Mouse (Mus musculus): ENCODE measurements around the gene Gm20403. TPM values are rescaled to one million over a fixed set of nuclear protein-coding genes. Genes with fewer than 3 reads are reported as not detected.

The Gm20403 gene
- total and polyA plus RNA-seq, 3 experiments: not detected

- peaks cover 4 to 33% of the 10 kb centered on the region in 2 experiments for H3K36me3 ChIP-seq (ENCODE audit: control insufficient read depth in 1 of 2, insufficient read depth in 2 of 2, low read length in 2 of 2)
- H3K27ac ChIP-seq (ENCODE audit: control insufficient read depth, low read depth, low read length): peak overlapping the region; percentile 57
- no peaks in the 10 kb centered on the region for H3K9me3 ChIP-seq (replicated peaks; ENCODE audit: insufficient read depth, low read length)
- no peak overlapping the region for H3K4me3 ChIP-seq (ENCODE audit: control insufficient read depth in 1 of 2, insufficient read depth in 1 of 2, low read depth in 2 of 2, low read length in 2 of 2)
- peaks cover 27% of the 10 kb centered on the region for H3K79me2 ChIP-seq (ENCODE audit: control insufficient read depth, insufficient read depth, low read length, poor library complexity)
- H3K27me3 ChIP-seq (ENCODE audit: control insufficient read depth in 1 of 2, insufficient read depth in 2 of 2, low read length in 2 of 2): no peaks in the 10 kb centered on the region
- H3K4me1 ChIP-seq (ENCODE audit: control insufficient read depth in 1 of 2, insufficient read depth in 2 of 2, low read length in 2 of 2): peaks cover 18 to 28% of the 10 kb centered on the region in 2 experiments
- H3K9ac ChIP-seq (ENCODE audit: control insufficient read depth, low read depth, low read length, poor library complexity, severe bottlenecking): no peak overlapping the region
- peak; percentile 83 for DNase-seq (ENCODE audit: low read depth, low spot score)
- no peak for TF ChIP-seq MEF2A (IDR thresholded peaks at IDR 0.05; ENCODE audit: extremely low read depth, insufficient replicate concordance, low read depth, low read length, poor library complexity, severe bottlenecking)
- no peak for TF ChIP-seq JUND (IDR thresholded peaks at IDR 0.05; ENCODE audit: low read depth, low read length)
- no peak for TF ChIP-seq USF1 (IDR thresholded peaks at IDR 0.05; ENCODE audit: low read depth, low read length)
- TF ChIP-seq ZC3H11A (IDR thresholded peaks at IDR 0.05; ENCODE audit: low read depth, low read length): no peak
- peak; percentile 37; the same call in 1 of the 2 replicates for TF ChIP-seq MYB (IDR thresholded peaks at IDR 0.05; ENCODE audit: low read depth, low read length)
- peak; percentile 56 for TF ChIP-seq TCF12 (IDR thresholded peaks at IDR 0.05; ENCODE audit: low read depth, low read length)
- TF ChIP-seq GABPA (IDR thresholded peaks at IDR 0.05; ENCODE audit: low read depth, low read length): peak; percentile 85
- no peak; the same call in 1 of the 2 replicates for TF ChIP-seq MXI1 (IDR thresholded peaks at IDR 0.05; ENCODE audit: low read depth, low read length)
- no peak for TF ChIP-seq CTCF (IDR thresholded peaks at IDR 0.05 in 2 of 3, conservative IDR thresholded peaks at IDR 0.05 in 1 of 3; ENCODE audit: control insufficient read depth in 1 of 3, insufficient read depth in 1 of 3, low read depth in 2 of 3, low read length in 3 of 3, poor library complexity in 1 of 3, severe bottlenecking in 1 of 3)
- no peak for TF ChIP-seq POLR2AphosphoS5 (IDR thresholded peaks at IDR 0.05; ENCODE audit: borderline replicate concordance, low read depth, low read length)
- no peak for TF ChIP-seq ZMIZ1 (IDR thresholded peaks at IDR 0.05; ENCODE audit: low read depth, low read length)
- TF ChIP-seq MAX (IDR thresholded peaks at IDR 0.05; ENCODE audit: low read length): no peak
- peak; percentile 48; the same call in 1 of the 2 replicates for TF ChIP-seq MYC (IDR thresholded peaks at IDR 0.05; ENCODE audit: low read depth, low read length)
- TF ChIP-seq USF2 (IDR thresholded peaks at IDR 0.05; ENCODE audit: borderline replicate concordance in 1 of 2, insufficient read depth in 1 of 2, low read depth in 1 of 2, low read length in 2 of 2): no peak
- TF ChIP-seq CHD2 (IDR thresholded peaks at IDR 0.05; ENCODE audit: low read length): no peak
- TF ChIP-seq ETS1 (IDR thresholded peaks at IDR 0.05; ENCODE audit: low read depth, low read length): peak; percentile 80
- peak; percentile 60; the same call in 1 of the 2 replicates for TF ChIP-seq TBP (IDR thresholded peaks at IDR 0.05; ENCODE audit: low read depth, low read length)
- no peak for TF ChIP-seq E2F4 (IDR thresholded peaks at IDR 0.05; ENCODE audit: borderline replicate concordance, low read depth, low read length)
- no peak for TF ChIP-seq POLR2AphosphoS2 (IDR thresholded peaks at IDR 0.05; ENCODE audit: low read length)
- TF ChIP-seq SIN3A (IDR thresholded peaks at IDR 0.05; ENCODE audit: low read length): peak; percentile 68
- TF ChIP-seq HCFC1 (IDR thresholded peaks at IDR 0.05; ENCODE audit: low read depth, low read length): peak; percentile 34; the same call in 1 of the 2 replicates
- TF ChIP-seq NELFE (IDR thresholded peaks at IDR 0.05; ENCODE audit: low read depth, low read length): peak; percentile 27; the same call in 1 of the 2 replicates
- peak; percentile 82 for TF ChIP-seq GATA1 (IDR thresholded peaks at IDR 0.05; ENCODE audit: low read depth, low read length)
- peak; percentile 26; the same call in 1 of the 2 replicates for TF ChIP-seq RCOR1 (IDR thresholded peaks at IDR 0.05; ENCODE audit: low read depth, low read length)
- no peak for TF ChIP-seq NRF1 (IDR thresholded peaks at IDR 0.05; ENCODE audit: insufficient read depth, low read depth, low read length, poor library complexity, severe bottlenecking)
- TF ChIP-seq ZKSCAN1 (IDR thresholded peaks at IDR 0.05; ENCODE audit: low read depth, low read length): no peak
- TF ChIP-seq KAT2A (conservative IDR thresholded peaks at IDR 0.05; ENCODE audit: low read depth, low read length): no peak
- TF ChIP-seq TAL1 (IDR thresholded peaks at IDR 0.05; ENCODE audit: low read length): no peak
- TF ChIP-seq UBTF (IDR thresholded peaks at IDR 0.05; ENCODE audit: borderline replicate concordance, insufficient read depth, low read depth, low read length): no peak
- no peak for TF ChIP-seq RAD21 (IDR thresholded peaks at IDR 0.05; ENCODE audit: low read depth, low read length)
- peak; percentile 68; the same call in 1 of the 2 replicates for TF ChIP-seq MAFK (IDR thresholded peaks at IDR 0.05; ENCODE audit: borderline replicate concordance, low read depth, low read length)
- no peak; the same call in 1 of the 2 replicates for TF ChIP-seq BHLHE40 (IDR thresholded peaks at IDR 0.05; ENCODE audit: borderline replicate concordance, low read depth, low read length)
- TF ChIP-seq ZNF384 (IDR thresholded peaks at IDR 0.05; ENCODE audit: low read depth, low read length): no peak
- TF ChIP-seq CHD1 (IDR thresholded peaks at IDR 0.05; ENCODE audit: low read depth, low read length): no peak
- peak; percentile 75 to 86 for TF ChIP-seq EP300 (IDR thresholded peaks at IDR 0.05; ENCODE audit: low read depth in 1 of 2, low read length in 2 of 2)
- TF ChIP-seq MAZ (IDR thresholded peaks at IDR 0.05; ENCODE audit: low read depth, low read length): no peak
- peak in 1 of 2 experiments; percentile 54; a peak in 2 of 4 replicates for TF ChIP-seq POLR2A (IDR thresholded peaks at IDR 0.05; ENCODE audit: control insufficient read depth in 1 of 2, insufficient read depth in 1 of 2, low read depth in 1 of 2, low read length in 2 of 2, poor library complexity in 1 of 2)
Measured at GRCm38 (mm10) chr12:54988323-54988850, 2.1 kb upstream of the Gm20403 start.
